Mouse (Mus musculus): ENCODE results near the gene Gpx1.
A peak's percentile ranks its signal among the peaks of the same experiment; 100 is the strongest.

Gpx1 gene

DNA sequence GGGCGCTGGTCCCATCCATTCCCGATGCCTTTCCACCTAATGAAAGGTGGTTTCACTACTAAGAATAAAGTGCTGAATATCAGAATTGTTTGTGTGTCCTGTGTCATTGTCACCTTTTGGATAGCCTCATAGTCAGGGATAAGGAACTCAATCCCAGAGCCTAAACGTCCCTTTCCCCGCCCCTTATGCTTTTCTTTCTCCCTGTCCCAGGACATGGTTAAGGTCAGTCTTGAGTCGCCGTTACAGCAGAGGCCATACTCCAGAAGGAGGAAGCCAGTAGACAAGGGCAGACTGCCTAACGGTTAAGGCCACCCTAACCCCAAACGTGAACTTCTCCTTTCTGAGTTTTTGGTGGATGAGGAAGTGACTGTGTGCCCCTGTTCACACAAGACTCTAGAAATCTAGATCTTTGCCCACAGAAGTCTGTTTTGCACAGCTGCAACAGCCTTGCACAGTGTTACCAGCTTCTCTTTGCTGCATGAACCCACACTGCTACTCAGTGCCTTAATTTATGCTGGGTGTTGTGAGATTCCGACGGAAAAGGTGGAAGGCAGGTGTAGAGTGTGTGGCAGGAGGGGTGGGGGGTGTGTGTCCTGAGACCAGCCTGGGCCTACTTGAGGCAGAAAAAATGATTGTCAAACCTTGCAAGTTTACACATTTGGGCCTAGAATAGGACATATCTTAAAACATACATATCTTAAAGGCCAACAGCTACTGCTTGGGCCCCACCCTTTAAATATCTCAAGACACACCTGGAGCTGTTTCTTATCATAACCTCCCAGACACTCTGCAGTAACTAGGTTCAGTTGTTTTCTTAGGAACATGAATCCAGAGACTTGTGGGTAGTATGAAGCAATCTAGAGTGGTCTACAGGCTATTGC lies 1.8 kb downstream of the Gpx1 start:
- no peak for DNase-seq

DNA sequence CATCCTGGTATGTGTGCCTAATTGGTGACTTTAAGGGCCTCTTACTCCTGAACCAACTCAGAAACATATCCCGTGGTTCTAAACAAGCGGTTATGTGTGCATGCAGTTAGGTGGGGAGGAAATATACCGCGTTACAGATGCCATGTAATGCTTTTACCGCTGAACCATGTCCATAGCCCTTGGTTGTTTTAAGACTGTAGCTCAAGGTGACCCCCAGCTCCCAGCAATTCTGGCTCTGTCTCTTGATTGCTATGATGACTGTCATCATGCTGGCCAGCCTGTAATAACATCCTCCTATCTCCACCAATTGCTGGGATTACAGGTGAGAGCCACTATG lies 2.4 kb downstream of the Gpx1 start:
- DNase-seq, result no peak

DNA sequence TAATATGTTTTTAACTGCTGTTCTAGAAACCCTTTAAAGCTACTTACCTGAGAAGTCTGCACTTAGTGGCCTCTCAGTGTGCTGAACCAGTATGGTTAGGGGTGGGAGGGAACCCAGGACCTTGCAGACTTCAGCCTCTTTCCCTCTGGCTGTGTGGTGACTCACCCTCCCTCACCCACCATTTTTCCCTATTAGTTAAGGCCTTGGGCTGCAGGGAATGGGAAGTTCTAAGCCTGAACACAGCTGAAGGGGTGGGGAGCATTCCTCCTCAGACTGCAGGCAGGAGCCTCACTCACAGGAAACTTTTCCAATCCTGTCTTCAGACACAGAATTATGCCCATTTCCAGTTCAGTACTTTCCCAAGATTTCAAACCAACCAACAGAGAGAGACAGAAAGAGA lies 3.1 kb downstream of the Gpx1 start:
- no peak for DNase-seq

DNA sequence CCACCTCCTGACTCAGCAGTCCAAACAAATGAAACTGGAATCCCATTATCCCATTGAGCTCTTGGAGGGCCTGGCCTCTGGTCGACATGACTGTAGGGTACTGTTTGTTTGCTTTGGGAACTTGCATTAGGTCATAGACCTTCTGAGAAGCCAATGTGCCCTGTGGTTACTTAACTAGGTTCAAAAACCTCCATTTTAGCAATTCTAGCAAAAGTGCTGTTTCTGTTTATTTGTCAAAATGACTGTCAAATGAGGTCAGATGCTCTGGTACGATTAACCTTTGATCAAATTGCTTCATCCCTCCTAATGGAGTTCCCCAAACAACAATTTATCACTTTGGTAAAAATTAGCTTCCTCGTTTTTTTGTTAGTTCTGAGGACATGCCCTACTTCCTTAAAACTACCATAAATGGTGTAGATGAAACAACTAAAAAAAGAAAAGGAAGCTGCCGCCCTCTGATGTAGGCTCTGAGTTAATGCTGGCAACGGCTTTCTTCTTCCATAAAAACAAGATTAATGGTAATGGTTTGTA lies 3.7 kb downstream of the Gpx1 start:
- DNase-seq, result no peak

DNA sequence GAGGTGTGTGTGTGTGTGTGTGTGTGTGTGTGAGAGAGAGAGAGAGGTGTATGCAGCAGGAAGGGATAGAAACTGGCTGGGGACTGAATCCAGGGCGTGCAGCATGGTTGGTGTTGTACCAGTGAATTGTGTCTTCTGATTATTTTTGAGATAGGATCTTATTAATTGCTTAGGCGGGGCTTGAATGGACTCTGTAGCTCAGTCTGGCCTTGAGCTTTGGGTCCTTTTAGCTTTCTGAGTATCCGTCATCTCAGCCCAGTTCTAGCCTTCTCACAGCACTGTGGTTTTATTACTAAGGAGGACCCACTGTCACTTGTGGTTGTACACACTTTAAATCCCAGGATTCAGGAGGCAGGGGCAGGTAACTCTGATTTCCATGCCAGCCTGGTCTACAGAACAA lies 4.6 kb downstream of the Gpx1 start:
- no peak for DNase-seq

DNA sequence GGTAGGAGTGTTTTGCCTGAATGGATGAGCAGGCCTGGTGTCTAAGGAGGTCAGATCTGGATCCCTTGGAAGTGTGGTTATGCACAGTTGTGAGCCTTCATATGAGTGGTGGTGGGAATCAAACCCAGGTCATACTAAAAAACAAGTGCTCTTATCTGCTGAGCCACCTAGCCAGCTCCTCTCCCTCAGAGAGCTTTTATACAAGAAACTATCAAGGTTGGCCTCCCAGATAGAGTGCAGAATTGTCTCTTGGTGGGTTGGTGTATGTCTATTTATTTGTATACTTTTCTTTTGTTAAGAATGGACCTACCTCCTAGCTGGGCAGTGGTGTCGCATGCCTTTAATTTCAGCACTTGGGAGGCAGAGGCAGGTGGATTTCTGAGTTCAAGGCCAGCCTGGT lies 5.1 kb downstream of the Gpx1 start:
- DNase-seq, result no peak

DNA sequence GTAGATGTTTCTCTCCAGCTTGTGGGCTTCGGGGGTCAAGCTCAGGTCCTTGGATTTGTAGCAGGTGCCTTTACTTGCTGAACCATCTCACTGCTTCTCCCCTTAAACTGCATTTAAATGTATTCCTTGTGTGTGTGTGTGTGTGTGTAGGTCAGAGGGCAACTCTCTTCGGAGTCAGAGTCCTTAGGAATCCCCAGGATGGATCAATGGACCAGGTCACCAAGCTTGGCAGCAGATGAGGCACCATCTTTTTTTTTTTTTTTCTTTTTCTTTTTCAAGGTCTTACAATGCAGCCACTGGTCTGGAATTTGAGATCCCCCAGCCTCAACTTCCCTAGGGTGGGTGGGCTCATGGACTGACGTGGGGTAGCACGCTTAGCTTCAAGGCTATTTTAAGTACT lies 5.8 kb downstream of the Gpx1 start:
- no peak for DNase-seq

DNA sequence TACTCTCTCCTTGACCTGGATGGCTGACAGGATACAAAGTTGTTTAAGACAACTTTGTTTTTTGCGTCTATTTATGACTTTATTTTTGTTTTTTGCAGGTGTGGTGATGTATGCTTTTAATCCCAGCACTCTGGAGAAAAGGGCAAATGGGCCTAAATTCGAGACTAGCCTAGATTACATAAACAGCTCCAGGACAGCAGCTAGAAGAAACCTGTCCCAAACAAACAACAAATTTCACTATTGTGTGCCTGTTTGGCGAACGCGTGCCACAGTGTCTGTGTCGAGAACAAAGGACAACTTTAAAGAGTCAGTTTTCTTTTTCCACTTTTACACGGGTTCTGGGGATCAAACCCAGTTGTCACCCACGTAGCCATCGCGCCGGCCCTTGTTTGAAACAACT lies 8.3 kb downstream of the Gpx1 start:
- DNase-seq, result no peak

DNA sequence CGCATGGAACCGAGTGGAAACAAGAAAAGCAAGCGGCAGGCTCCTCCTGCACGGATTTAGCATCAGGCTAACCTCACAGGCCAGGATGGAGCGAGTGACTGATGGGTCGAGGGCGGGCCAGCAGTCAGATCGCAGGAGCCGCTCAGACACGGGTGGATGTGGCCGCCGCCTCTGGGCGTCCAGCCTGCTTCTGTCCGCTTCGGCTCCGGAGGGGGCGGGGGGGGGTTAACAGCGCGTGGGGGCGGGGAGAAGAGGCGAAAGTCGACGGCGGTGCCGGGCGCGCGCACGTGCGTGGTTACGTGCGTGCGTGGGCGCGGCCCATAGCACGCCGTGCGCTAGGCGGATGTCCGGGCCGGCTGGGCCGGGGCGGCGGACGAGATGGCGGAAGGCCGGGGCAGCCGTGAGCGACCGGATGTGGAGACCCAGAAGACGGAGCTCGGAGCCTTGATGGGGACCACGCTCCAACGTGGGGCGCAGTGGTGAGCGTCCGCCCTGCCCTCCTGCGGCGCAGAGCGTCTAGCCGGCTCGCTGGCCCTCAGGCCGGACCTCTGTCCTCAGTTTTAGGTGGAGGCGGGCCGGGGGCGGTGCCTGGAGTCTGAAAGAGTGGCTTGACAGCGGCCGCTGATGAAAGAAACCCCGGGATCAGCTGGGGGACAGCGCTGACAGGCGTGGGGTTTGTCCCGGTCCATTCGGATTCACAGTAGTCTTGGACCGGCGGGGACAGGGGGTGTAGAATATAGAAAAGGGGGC lies 9.0 kb downstream of the Gpx1 start, which contains the start of gene Usp4:
Usp4 (plus strand) TSS at position 314 of the 750 bp plus-strand sequence.
- peak; percentile 84 for DNase-seq

DNA sequence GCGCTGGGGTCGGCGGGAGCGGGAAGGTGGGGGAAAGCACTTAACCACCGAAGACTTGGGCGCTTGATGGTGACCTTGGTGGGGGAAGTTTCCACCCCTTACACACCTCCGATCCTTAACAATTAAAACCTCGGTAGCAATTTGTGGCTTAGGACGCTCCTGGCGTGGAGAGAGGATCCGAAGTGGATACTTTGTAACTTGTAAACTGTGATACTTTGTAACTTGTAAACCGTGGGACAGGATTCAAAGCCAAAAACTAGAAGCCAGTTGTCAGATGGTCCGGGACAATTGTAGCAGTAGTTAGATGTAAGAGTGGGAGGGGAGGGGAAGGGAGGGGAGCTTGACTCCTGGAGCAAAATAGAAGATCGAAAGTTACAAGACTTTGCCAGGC lies 9.6 kb downstream of the Gpx1 start:
- DNase-seq, result no peak

DNA sequence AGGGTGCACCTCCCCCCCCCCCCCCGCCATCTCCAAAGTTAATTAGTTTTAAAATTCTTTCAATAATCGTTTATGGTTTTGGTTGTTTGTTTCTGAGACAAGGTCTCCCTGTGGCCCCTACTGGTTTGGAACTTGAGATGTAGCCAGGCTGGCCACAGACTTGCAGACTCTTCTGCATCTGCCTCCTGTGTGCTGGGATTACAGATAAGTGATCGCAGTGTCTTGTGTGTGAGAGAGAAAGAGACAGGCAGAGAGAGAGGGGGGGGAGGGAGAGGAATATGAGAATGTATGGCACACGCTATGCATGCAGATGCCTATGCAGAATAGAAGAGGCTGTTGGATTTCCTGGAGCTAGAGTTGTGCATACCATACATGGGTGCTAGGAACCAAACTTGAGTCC lies 11.0 kb downstream of the Gpx1 start:
- DNase-seq, result no peak

DNA sequence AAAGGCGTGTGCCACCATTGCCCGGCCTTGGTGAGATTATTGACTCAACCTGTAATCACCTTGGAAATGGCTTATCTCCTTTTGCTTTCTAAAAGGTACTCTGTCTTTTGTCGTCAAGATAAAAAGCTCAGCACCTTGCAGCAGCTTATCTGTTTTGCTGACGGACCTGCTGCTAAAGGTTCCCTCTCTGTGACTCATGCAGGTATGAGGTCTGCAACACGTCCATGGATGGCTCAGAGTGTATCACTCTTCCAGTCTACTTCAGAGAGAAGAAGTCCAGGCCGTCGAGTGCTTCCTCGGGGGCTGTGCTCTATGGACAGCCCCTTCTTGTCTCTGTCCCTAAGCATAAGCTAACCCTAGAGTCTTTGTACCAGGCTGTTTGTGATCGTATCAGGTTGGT lies 39.5 kb downstream of the Gpx1 start:
- no peak for DNase-seq

DNA sequence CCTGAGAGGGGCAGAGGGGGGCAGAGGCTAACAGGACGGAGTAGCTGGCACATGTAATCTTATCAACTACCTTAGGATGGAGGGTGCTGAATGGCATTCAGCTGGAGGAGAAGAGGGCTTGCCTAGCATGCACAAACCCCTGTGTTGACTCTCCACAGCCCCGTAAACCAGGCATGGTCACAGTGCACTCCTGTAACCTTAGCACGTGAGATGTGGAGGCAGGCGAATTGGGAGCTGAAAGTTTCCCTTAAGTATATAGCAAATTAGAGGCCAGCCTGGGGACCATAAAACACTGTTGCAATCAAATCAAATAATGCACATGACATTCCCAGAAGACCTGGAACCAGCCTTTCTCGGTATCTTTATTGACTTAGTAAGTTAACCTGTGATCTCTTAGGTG lies 40.0 kb downstream of the Gpx1 start:
- no peak for DNase-seq

DNA sequence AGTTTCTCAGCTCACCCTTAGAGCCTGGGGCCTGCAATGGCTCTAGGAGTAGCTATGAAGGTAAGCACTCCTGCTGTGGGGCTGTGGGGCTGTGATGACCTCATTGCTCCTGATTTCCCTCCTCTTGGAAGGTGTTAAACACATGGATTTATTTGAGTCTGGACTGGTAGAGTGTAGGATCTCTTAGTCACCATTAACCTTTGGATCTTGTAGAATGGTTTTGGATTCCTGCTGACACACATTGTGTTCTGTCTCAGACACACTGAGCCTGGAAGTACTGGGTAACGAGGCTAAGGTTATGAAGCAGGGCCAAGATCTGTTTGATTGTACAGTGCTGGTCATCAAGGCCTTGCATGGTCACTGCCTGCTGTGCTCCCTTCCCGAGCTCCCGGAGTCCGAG lies 40.6 kb downstream of the Gpx1 start:
- no peak for DNase-seq

DNA sequence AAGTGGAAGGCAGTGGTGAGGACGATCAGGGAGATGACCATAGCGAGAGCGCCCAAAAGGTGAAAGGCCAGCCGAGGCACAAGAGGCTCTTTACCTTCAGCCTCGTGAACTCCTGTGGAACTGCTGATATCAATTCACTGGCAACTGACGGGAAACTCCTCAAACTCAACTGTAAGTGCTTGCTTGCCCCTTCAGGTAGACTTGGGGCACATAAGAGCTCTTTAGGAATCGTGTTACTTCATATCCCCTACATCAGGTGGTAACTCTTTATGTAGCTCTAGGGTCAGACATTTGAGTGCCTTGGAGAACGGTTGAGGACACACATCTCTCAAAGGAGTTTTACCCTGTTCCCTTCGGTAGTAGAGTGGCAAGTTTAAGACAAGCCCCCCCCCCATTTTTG lies 42.7 kb downstream of the Gpx1 start:
- no peak for DNase-seq

DNA sequence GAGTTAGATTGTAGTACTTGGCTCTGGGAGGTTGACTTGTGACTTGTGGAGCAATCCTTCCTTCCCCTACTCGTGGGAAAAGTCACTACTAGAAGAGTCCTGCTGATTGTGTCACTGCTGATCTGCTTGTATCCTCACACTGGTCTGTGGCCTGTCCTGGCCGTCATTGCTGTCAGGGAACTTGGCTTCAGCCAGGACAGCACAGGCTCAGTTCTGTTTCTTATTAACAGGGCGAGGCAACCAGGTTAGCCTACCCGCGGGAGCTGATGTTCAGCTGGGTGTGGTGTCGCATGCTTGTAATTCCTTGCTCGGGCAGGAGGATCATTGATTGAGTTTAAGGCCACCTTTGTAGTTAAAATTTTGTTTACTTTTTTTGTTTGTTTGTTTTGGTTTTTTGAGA lies 46.3 kb downstream of the Gpx1 start:
- no peak for DNase-seq

DNA sequence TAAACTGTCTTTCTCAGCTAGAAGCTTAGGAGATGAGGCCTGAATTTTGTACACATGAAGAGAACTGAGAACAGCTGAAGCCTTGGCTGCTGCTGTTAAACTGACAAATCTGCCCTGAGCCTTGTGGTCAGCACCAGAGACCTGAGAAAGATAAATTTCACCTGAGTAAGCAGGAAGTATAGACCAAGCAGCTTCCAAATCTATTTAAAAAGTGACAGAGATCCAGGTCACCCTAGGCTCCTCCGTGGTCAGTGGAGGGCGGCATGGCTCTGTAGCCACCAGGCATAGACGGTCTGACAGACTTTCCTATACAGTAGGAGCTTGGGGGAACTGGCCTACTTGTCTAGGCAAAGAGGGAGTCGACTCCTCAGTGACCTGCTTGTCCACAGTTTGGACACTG lies 48.1 kb downstream of the Gpx1 start:
- DNase-seq, result no peak

DNA sequence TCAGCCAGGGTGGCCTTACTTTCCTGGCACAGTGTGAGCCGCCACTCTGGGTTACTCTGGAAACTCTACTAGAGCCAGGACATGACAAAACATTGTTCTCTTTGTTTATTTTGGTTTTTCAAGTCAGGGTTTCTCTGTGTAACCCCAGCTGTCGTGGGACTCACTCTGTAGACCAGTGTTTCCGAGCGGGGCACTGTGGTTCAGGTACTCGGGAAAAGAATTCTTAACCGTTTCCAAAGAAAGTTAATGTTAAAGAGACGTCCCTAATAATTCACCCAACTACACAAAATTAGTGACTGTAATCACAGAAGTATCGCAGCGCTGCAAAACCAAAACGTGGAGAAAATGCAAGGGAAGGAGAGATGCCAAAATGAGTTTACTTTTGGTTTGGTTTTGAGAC lies 49.9 kb downstream of the Gpx1 start:
- DNase-seq, result no peak

DNA sequence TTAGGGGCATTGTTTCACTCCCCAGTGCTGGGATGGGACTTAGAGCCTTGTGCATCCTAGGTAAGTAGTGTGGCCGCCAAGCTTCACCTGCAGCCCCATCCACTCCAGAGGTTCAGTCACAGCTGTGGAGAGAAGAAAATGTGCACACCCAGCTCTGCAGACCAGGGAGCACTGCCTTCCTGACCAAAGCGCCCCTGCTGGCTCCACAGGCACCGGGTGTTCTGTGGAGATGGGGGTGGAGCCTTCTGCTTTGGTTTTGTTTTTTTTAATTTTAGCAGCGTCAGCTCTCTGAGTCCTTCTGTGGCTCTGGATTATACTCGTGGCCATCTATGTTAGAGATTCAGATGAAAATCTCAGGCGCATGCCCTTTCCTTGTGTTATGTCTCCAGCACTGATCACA lies 50.5 kb downstream of the Gpx1 start:
- DNase-seq, result no peak

All from cerebellum, adult 9-10 months (tissue).